Mouse (Mus musculus) hindbrain, embryonic 14.5 days (tissue): Measurements from ENCODE around the gene Cmtm3. TPM values are rescaled to one million over a fixed set of nuclear protein-coding genes. Genes with fewer than 3 reads are reported as not detected.
A peak's percentile ranks its signal among the peaks of the same experiment; 100 is the strongest.

Experiments
- ATAC-seq: fragments of 200-750 bp; cut with Nextera tagmentation; 2 replicates; pipeline ENCODE4 v1.8.0; 2017; ENCODE audit warnings: moderate number of reproducible peaks, mild to moderate bottlenecking, moderate TSS enrichment, moderate library complexity; ENCODE audit not compliant: low FRiP score
- DNase-seq: peaks from one replicate; pipeline ENCODE4 v3.0.0-alpha.2; 2015; ENCODE audit warnings: low spot score
- H3K27ac ChIP-seq: fragments of 300-500 bp; sonication (generic); 2 replicates; pipeline ENCODE4 v1.5.1; 2014; ENCODE audit warnings: mild to moderate bottlenecking, moderate library complexity
- H3K27me3 ChIP-seq: fragments of 300-500 bp; sonication (generic); 2 replicates; pipeline ENCODE4 v1.6.1; 2014; ENCODE audit warnings: mild to moderate bottlenecking, low read length, mixed read lengths; ENCODE audit not compliant: control insufficient read depth, insufficient read depth
- H3K36me3 ChIP-seq: fragments of 300-500 bp; sonication (generic); replicated peaks from 2 replicates; pipeline ENCODE4 v1.6.1; 2014; ENCODE audit not compliant: control insufficient read depth, insufficient read depth
- H3K4me1 ChIP-seq: fragments of 300-500 bp; sonication (generic); replicated peaks from 2 replicates; pipeline ENCODE4 v1.6.1; 2014; ENCODE audit warnings: antibody characterized with exemption, low read length, mixed read lengths; ENCODE audit not compliant: control insufficient read depth, insufficient read depth
- H3K4me2 ChIP-seq: fragments of 300-500 bp; sonication (generic); replicated peaks from 2 replicates; pipeline ENCODE4 v1.6.1; 2014; ENCODE audit warnings: mild to moderate bottlenecking, moderate library complexity
- H3K4me3 ChIP-seq: fragments of 300-500 bp; sonication (generic); replicated peaks from 2 replicates; pipeline ENCODE4 v1.5.1; 2014; ENCODE audit warnings: mild to moderate bottlenecking, low read length
- H3K9ac ChIP-seq: fragments of 300-500 bp; sonication (generic); 2 replicates; pipeline ENCODE4 v1.6.1; 2014
- H3K9me3 ChIP-seq: fragments of 300-500 bp; sonication (generic); 2 replicates; pipeline ENCODE4 v1.6.1; 2016; ENCODE audit warnings: low read length; ENCODE audit not compliant: control insufficient read depth
- WGBS: fragments of 180-500 bp; shearing (Covaris S2); extraction: QIAGEN DNeasy Blood & Tissue Kit; methylation state at CpG from one replicate; pipeline ENCODE4 v1.1.7; 2014; 5-methylcytosine and 5-hydroxymethylcytosine counted together
- polyA plus RNA-seq: library from polyadenylated mRNA; unstranded; fragments of >200 nt; fragmentation: Nextera tagmentation; extraction: Ambion mirVana; gene quantifications from 2 replicates; pipeline ENCODE4 v1.2.1, GENCODE M21; 2014

The Cmtm3 gene
- polyA plus RNA-seq, 1 experiment from 2014 or later: 44.7 TPM

DNA sequence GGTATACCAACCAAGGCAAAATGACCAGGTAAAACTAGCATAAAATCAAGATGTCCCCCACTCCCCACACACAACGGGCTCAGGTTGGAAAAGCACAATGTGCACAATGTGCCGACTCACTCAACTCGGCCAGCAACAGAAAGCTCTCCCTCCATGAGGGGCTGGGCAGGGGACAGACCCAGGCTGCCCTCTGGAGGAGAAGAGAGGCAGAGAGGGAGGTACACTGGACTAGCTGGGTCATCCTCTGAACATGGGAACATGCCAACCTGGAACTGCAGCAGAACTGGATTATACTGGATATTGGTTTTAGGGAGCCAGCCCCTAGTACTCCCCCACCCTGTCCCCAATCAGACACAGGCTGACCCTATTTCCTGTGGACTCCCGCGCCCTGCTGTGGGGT lies 14.0 kb downstream of the Cmtm3 start:
- ATAC-seq (peak; percentile 46; the same call in 1 of the 2 replicates), DNase-seq (no peak)
- Histone ChIP-seq H3K4me1 (no peaks in the 10 kb centered on the region), H3K4me3 (no peak overlapping the region), H3K36me3 (peaks cover 20% of the 10 kb centered on the region), H3K4me2 (no peak overlapping the region), H3K9ac (no peak overlapping the region), H3K27ac (no peak overlapping the region), H3K9me3 (no peaks in the 10 kb centered on the region), H3K27me3 (no peaks in the 10 kb centered on the region)
- WGBS: 58% methylated on average over 5 of the region's 5 CpGs

DNA sequence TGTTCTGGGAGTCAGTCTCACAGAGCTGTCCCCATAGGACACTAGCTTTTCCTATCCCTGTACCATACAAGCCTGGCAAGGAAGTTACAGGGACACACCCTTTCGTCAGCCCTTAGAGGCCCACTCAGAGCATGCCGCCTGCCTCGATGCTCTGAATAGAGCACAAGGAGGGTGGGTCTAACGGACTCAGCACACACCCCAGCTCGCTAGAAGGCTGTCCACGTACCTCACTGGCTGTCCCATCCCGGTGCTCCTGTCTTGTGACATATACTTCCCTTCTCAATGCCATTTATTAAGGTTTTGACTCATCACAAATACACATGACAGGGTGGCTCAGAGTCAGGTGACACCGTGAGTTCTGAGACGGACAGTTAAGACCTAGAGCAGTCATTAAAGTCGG lies 15.3 kb downstream of the Cmtm3 start:
- Histone ChIP-seq H3K27ac (no peak overlapping the region), H3K9ac (no peak overlapping the region)
- 95% methylated on average over 10 of the region's 10 CpGs for WGBS

DNA sequence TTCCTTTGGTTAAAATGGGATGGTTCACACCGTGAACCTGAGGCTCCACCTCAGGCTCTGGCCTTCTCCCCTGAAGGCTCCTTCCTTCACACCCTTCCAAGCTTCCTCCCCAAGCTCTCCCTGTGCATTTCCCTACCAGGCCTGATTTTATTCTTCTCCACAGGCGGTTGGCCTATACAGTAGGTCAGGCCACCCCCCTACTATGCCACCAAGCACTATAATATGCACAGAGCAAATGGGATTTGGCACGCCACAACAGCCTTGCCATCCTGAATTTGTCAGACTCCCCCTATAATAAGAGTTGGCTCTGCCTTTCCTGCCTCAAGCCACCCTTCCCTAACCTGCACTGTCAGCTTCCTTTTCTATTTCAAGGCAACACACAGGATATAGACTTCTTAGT lies 19.4 kb downstream of the Cmtm3 start:
- Histone ChIP-seq H3K27me3 (no peaks in the 10 kb centered on the region), H3K4me2 (no peak overlapping the region), H3K9ac (no peak overlapping the region), H3K27ac (no peak overlapping the region), H3K36me3 (peaks cover 20% of the 10 kb centered on the region; the same call in 1 of the 2 replicates), H3K9me3 (no peaks in the 10 kb centered on the region), H3K4me3 (no peak overlapping the region), H3K4me1 (0 out of 2 replicates have a peak, but pooled peaks cover 4% of the 10 kb centered on the region)
- no peak for ATAC-seq
- 86% methylated on average over 3 of the region's 3 CpGs for WGBS
- no peak for DNase-seq

More for the DNA sequence above, 15.3 kb downstream of the Cmtm3 start:
- H3K27me3 ChIP-seq: no peaks in the 10 kb centered on the region
- no peaks in the 10 kb centered on the region for H3K4me1 ChIP-seq
- H3K9me3 ChIP-seq: no peaks in the 10 kb centered on the region
- no peak overlapping the region for H3K4me3 ChIP-seq
- no peak for DNase-seq
- peaks cover 20% of the 10 kb centered on the region for H3K36me3 ChIP-seq
- H3K4me2 ChIP-seq: no peak overlapping the region
- no peak for ATAC-seq

DNA sequence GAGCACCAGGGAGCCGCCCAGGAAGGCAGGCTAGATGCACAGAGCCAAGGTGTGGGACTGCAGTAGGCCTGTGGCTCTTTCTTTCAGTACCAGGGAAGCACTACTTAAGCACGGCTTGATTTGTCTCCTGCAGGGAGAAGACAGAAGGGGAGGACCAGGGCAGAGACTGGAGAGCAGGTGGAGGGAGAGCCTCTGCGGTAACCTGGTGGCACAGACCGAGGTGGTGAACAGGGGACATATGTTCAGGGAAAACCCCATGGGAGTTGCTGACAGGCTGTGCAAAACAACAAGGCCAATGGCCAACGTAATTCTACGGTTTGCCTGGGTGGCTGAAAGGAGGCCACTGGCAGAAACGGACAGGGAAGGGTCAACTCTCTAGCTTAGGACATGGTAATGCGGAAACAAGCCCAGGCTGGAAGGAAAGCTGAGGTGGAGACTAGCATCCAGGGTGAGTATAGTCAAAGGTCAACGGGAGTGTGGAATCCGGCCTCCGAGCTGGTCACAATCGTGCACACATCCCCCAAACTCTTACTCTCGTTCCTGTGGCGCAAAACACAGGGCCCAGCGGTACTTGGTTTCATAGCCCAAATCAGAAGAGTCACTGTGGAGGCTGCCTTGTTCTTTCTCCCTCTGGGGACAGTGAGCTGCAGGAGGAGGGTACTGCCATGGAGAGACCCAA lies 20.7 kb downstream of the Cmtm3 start:
- Histone ChIP-seq H3K4me1 (0 out of 2 replicates have a peak, but pooled peaks cover 4% of the 10 kb centered on the region), H3K27me3 (no peaks in the 10 kb centered on the region), H3K36me3 (peaks cover 12% of the 10 kb centered on the region; the same call in 1 of the 2 replicates), H3K4me2 (no peak overlapping the region), H3K9me3 (no peaks in the 10 kb centered on the region), H3K27ac (no peak overlapping the region), H3K4me3 (no peak overlapping the region), H3K9ac (no peak overlapping the region)
- DNase-seq: no peak
- no peak for ATAC-seq
- 63% methylated on average over 15 of the region's 15 CpGs for WGBS

DNA sequence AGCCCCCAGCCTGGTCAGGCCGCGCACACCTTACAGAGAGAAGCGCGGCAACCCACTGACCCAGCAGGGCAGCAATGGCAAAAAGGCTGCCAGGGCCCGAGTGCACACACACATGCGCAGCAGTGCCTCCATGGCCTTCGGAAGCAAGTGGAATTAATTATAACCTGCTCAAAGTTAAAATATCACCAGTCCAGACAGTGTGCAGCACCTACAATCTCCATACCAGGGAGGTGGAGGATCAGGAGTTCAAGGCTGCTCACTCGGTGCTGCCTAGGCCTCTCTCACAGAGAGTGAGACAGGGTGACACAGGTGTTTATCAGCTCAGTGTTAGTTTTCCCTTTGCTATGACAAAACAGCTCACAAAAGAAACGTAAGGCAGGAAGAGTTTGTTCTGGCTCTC lies 26.5 kb downstream of the Cmtm3 start:
- H3K36me3 ChIP-seq: no peaks in the 10 kb centered on the region
- no peaks in the 10 kb centered on the region for H3K27me3 ChIP-seq
- ATAC-seq: no peak
- H3K4me1 ChIP-seq: no peaks in the 10 kb centered on the region; the same call in 1 of the 2 replicates
- WGBS: 92% methylated on average over 9 of the region's 9 CpGs
- no peak overlapping the region for H3K4me3 ChIP-seq
- H3K27ac ChIP-seq: no peak overlapping the region
- H3K9me3 ChIP-seq: no peaks in the 10 kb centered on the region
- H3K9ac ChIP-seq: no peak overlapping the region
- no peak overlapping the region for H3K4me2 ChIP-seq
- DNase-seq: no peak

DNA sequence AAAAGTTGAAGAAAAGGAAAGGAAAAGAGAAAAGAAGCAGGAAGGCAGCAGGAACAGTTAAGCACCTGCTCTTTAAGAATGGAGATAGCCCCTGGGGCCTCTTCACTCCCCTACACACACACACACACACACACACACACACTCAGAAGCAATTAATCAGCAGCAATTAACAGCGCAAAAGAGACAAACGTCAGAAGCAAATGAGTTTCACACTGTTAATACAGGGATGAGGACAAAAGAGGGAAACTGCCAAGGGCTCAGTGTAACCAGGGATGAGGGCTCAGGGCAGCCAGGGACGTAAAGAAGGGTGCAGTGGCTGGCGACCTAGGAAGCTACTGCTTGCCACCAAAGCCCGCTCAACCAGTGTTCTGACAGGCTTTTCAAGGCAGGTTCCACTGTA lies 28.2 kb downstream of the Cmtm3 start:
- Histone ChIP-seq H3K27ac (peak overlapping the region; percentile 62; the same call in 1 of the 2 replicates), H3K9me3 (no peaks in the 10 kb centered on the region), H3K4me2 (no peak overlapping the region), H3K27me3 (no peaks in the 10 kb centered on the region), H3K4me1 (no peaks in the 10 kb centered on the region; the same call in 1 of the 2 replicates), H3K9ac (0 out of 2 replicates have a peak overlapping the region, but pooled peaks have one; percentile 25), H3K36me3 (no peaks in the 10 kb centered on the region), H3K4me3 (no peak overlapping the region)
- ATAC-seq: peak; percentile 61; the same call in 1 of the 2 replicates
- DNase-seq: peak; percentile 42
- WGBS: 34% methylated on average over 5 of the region's 5 CpGs

DNA sequence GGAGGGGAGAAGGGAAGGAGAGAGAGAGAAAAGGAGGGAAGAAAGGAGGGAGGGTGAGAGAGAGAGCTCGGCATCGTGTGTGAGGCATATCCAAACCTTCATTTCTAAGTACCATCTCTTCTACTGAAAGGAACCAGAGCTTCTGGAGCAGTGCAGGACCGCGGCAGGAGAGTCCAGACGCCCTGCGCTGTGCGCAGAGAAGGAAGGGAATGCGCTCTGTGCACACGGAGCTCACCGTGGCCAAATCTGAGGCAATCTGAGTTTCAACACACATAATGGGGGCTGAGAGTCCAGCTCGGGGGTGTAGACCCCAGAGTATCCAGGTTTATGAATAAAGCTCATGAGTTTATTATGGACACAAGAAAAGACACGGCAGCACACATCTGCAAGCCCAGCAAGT lies 30.4 kb downstream of the Cmtm3 start:
- H3K36me3 ChIP-seq: no peaks in the 10 kb centered on the region
- 84% methylated on average over 12 of the region's 12 CpGs for WGBS
- peaks cover under 1% of the 10 kb centered on the region; the same call in 1 of the 2 replicates for H3K4me1 ChIP-seq
- H3K4me2 ChIP-seq: no peak overlapping the region
- H3K9me3 ChIP-seq: no peaks in the 10 kb centered on the region
- no peaks in the 10 kb centered on the region for H3K27me3 ChIP-seq
- no peak for ATAC-seq
- DNase-seq: no peak
- H3K27ac ChIP-seq: no peak overlapping the region
- H3K4me3 ChIP-seq: no peak overlapping the region
- H3K9ac ChIP-seq: no peak overlapping the region

DNA sequence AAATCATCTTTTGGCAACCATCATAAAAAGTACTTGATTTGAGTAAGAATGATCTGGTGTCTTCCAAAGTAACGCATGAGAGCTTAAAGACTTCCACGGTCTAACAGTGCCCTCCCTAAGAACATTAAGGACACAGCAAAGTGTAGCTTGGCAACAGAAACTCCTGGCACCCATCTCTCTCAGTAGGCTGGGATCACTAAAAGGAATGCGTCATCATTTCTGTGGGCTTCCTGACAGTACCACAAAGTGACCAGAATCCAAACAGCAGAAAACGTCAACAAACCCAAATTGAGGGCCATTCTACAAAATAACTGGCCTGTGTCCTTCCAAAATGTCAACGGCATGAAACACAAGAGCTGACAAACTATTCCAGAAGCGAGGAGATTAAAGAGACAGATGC lies 30.9 kb downstream of the Cmtm3 start:
- Histone ChIP-seq H3K36me3 (no peaks in the 10 kb centered on the region), H3K4me1 (peaks cover 5% of the 10 kb centered on the region), H3K4me2 (no peak overlapping the region), H3K4me3 (no peak overlapping the region), H3K9me3 (no peaks in the 10 kb centered on the region), H3K9ac (no peak overlapping the region), H3K27ac (no peak overlapping the region), H3K27me3 (no peaks in the 10 kb centered on the region)
- WGBS: 70% methylated on average over 6 of the region's 6 CpGs
- ATAC-seq (no peak), DNase-seq (no peak)

DNA sequence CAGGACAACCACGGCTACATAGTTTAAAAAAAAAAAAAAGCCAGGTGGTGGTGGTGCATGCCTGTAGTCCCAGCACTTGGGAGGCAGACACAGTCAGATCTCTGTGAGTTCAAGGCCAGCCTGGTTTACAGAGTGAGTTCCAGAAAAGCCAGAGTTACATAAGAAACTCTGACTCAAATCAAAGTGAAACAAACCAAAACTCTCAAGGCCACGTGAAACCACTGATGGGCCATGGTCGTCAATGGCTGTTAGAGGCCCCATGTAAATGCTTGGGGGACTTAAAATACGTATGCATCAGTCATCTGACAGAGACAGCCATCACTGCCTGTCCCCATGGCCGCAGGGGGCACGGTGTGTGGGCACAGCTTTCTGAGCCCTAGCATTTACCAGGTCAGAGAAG lies 31.9 kb downstream of the Cmtm3 start:
- H3K27me3 ChIP-seq: no peaks in the 10 kb centered on the region
- WGBS: 89% methylated on average over 6 of the region's 6 CpGs
- DNase-seq (no peak), ATAC-seq (no peak)
- no peak overlapping the region for H3K9ac ChIP-seq
- no peak overlapping the region for H3K4me2 ChIP-seq
- no peak overlapping the region for H3K27ac ChIP-seq
- H3K4me1 ChIP-seq: peaks cover 13% of the 10 kb centered on the region
- H3K4me3 ChIP-seq: no peak overlapping the region
- no peaks in the 10 kb centered on the region for H3K36me3 ChIP-seq
- no peaks in the 10 kb centered on the region for H3K9me3 ChIP-seq
